Mouse (Mus musculus): ENCODE measurements around the gene Cel. TPM values are rescaled to one million over a fixed set of nuclear protein-coding genes. Genes with fewer than 3 reads are reported as not detected.

The Cel gene
- polyA plus RNA-seq, 1 experiment from 2014 or later, result 0.07 TPM

DNA sequence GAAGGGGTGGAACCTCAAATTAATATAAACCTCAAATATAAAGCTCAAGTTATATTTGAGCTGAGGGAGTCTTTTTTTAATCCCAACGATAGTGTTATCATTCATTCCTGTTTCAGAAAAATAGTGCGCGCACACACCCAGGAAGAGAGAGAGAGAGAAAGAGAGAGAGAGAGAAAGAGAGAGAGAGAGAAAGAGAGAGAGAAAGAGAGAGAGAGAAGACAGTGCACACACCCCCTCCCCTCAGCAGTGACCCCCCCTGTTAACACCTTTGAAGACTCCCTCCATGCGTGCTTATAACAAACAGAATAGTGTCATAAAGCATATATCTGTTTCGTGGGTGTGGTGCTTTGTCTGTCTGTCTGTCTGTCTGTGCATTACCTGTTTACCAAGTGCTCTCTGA, 40.3 kb upstream of the Cel start:
- WGBS, result 91% methylated on average over 5 of the region's 5 CpGs
- no peak for ATAC-seq (ENCODE audit: low FRiP score)

DNA sequence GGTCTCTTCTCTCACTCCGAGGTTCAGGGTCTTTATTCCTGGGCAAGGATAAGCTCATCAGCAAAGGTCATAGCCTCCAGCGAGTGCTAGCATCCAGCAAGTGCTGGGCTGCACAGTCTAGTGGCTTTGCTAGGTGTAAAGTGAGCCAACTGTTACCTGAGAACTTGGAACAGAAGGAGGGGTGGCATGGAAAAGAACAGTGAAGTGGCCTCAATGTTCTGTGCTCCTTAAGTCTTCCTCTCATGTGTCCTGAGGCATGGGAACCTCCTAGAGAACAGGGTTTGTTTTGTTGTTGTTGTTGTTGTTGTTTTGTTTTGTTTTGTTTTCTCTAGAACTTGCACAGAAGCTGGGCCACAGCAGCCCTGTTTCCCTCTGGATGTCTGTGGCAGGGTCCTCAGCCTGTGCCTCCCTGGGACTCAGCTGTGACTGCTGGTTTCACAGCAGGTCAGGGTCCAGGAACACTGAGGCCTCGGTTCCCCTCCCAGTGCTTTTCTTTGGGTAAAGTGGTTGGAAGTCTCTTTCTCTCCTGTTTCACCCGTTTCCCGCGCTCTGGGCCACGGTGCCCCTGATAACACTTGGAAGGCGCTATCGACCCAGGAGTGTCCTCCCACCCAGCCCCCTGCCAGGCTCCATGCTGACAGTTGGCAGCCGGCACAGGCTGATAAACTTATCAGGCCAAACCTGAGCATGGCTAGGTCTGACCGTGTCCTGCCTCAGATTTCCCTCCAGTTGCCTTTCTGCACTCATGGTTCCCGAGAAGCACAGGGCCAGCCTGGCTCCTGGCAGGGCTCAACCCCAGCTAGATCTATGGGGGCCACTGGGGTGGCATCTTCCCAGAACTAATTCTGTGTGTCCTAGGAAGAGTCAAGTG, 38.8 kb upstream of the Cel start:
- H3K27ac ChIP-seq (ENCODE audit: low read depth, low read length), result no peak overlapping the region

More for the DNA sequence above, 40.3 kb upstream of the Cel start:
- Histone ChIP-seq H3K9ac (ENCODE audit: low read length) (no peak overlapping the region), H3K36me3 (ENCODE audit: control insufficient read depth, insufficient read depth, low read length) (no peaks in the 10 kb centered on the region), H3K9me3 (ENCODE audit: control insufficient read depth, low read length) (no peaks in the 10 kb centered on the region), H3K4me2 (no peak overlapping the region), H3K4me3 (ENCODE audit: low read depth, low read length) (no peak overlapping the region), H3K4me1 (ENCODE audit: control insufficient read depth, insufficient read depth, low read length) (no peaks in the 10 kb centered on the region; the same call in 1 of the 2 replicates), H3K27me3 (ENCODE audit: control insufficient read depth, insufficient read depth, low read length) (no peaks in the 10 kb centered on the region), H3K27ac (ENCODE audit: low read depth, low read length) (no peak overlapping the region)
- DNase-seq (ENCODE audit: low spot score, missing footprints), result no peak

DNA sequence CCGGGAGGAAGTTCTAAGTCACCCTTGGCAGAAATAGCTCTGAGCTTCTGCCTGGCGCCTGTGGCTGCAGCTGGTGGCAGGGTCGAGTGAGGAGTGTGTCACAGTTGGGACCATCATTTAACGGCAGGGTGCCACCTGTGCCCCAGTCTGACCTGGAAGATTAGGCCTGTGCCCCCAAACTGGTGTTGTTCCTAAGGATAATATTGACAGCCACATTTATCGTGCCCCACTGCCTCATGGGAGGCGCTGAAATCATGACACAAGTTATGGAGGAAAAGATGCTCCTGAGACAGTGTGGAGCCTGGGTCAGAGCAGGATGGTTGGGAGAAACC, 36.3 kb upstream of the Cel start:
- Histone ChIP-seq H3K27ac (ENCODE audit: low read depth, low read length) (no peak overlapping the region), H3K9ac (ENCODE audit: low read length) (no peak overlapping the region), H3K4me3 (ENCODE audit: low read depth, low read length) (no peak overlapping the region), H3K4me1 (ENCODE audit: control insufficient read depth, insufficient read depth, low read length) (no peaks in the 10 kb centered on the region; the same call in 1 of the 2 replicates), H3K36me3 (ENCODE audit: control insufficient read depth, insufficient read depth, low read length) (no peaks in the 10 kb centered on the region), H3K27me3 (ENCODE audit: control insufficient read depth, insufficient read depth, low read length) (no peaks in the 10 kb centered on the region), H3K9me3 (ENCODE audit: control insufficient read depth, low read length) (no peaks in the 10 kb centered on the region), H3K4me2 (no peak overlapping the region)
- WGBS, result 77% methylated on average over 6 of the region's 6 CpGs
- DNase-seq (ENCODE audit: low spot score, missing footprints) (no peak), ATAC-seq (ENCODE audit: low FRiP score) (no peak)

More for the DNA sequence above, 38.8 kb upstream of the Cel start:
- H3K9ac ChIP-seq (ENCODE audit: low read length), result no peak overlapping the region
- DNase-seq (ENCODE audit: low spot score, missing footprints) (no peak), ATAC-seq (ENCODE audit: low FRiP score) (no peak)
- H3K4me1 ChIP-seq (ENCODE audit: control insufficient read depth, insufficient read depth, low read length), result no peaks in the 10 kb centered on the region; the same call in 1 of the 2 replicates
- H3K27me3 ChIP-seq (ENCODE audit: control insufficient read depth, insufficient read depth, low read length), result no peaks in the 10 kb centered on the region
- H3K4me2 ChIP-seq, result no peak overlapping the region
- H3K9me3 ChIP-seq (ENCODE audit: control insufficient read depth, low read length), result no peaks in the 10 kb centered on the region
- H3K4me3 ChIP-seq (ENCODE audit: low read depth, low read length), result no peak overlapping the region
- WGBS, result 63% methylated on average over 12 of the region's 12 CpGs
- H3K36me3 ChIP-seq (ENCODE audit: control insufficient read depth, insufficient read depth, low read length), result no peaks in the 10 kb centered on the region

DNA sequence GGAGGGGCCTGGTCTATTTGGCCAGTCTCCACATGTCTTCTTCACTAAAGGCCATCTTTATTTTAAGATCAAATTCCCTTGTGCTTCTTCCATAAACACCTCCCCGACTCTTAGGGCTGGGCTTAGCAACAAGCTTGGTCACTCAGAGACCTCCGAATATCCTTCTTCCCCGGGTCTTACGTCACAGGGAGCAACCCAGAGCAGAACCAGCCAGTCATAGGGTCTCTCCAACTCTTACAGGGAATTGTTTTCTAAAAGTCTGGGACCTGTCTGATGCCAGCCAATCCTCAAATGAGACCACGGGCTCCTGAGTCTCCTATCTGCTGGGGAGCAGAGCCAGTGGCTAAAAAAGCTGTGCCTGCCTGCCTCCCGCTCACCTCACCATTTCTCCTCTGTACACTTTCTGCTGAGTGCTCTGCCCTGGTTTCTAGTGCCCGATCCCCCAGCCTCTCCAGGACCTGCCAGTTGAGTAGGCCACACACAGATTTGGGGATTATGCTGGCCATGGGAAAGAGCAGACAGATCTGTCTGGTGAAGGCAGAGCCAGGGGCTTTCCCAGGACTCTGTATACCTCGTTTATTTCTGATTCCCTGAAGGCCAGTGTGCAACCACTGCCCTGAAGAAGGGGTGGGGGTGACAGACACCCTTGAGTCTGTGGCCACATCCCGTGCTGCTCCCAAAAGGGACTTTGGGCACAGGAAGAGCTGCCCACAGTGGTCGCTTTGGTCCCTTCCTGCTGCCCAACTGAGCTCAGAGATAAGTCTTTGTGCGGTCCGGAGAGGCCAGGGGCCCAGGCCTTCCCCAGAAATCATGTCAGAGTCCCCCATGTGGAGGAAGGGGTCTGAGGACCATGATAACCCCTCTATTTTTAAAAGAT, 35.7 kb upstream of the Cel start:
- Histone ChIP-seq H3K36me3 (ENCODE audit: control insufficient read depth, insufficient read depth, low read length) (no peaks in the 10 kb centered on the region), H3K27me3 (ENCODE audit: control insufficient read depth, insufficient read depth, low read length) (no peaks in the 10 kb centered on the region), H3K27ac (ENCODE audit: low read depth, low read length) (no peak overlapping the region), H3K9ac (ENCODE audit: low read length) (no peak overlapping the region), H3K4me1 (ENCODE audit: control insufficient read depth, insufficient read depth, low read length) (no peaks in the 10 kb centered on the region; the same call in 1 of the 2 replicates), H3K4me2 (no peak overlapping the region), H3K9me3 (ENCODE audit: control insufficient read depth, low read length) (no peaks in the 10 kb centered on the region), H3K4me3 (ENCODE audit: low read depth, low read length) (no peak overlapping the region)
- DNase-seq (ENCODE audit: low spot score, missing footprints) (no peak), ATAC-seq (ENCODE audit: low FRiP score) (no peak)
- WGBS, result 68% methylated on average over 12 of the region's 12 CpGs

DNA sequence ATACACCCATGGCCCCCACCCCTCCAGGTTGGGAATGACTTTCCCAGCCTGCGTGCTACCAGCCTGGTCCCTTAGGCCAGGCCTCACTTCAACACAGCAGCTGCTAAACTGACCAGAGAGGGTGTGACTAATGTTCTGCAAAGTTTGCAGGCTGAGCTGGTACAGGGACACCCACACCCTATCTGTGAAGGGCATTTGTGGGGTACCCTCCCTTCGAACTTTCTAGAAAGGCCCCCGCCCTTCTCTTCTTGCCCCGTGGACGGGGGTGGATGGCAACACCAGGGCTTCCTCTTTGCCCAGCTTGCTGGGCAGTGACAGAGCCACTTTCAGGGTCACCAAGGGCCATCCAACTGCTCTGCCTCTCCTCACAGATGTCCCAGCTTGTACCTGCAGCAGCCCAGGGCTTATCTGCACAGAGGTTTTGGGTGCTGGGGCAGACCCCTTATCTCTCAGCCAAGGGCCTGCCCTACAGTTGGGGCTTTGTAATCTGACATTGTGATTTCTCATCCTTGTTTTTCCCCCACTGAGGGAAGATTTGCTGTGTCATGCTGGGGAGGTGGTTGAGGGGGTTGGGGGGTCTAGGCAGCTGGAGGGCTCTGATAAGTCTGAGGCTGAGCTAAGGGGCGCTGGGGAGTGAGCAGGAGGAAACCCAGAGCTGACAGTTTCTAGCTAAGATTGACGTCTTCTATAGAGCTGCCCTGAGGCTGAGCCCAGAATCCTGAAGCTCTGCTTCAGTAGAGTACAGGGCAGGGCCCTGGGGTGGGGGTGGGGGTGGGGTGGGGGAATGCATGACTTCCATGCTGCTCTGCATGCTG, 34.7 kb upstream of the Cel start:
- no peak overlapping the region for H3K27ac ChIP-seq (ENCODE audit: low read depth, low read length)
- 88% methylated on average over 7 of the region's 7 CpGs for WGBS
- ATAC-seq (ENCODE audit: low FRiP score), result 0 out of 2 replicates have a peak, but pooled peaks have one; percentile 24

DNA sequence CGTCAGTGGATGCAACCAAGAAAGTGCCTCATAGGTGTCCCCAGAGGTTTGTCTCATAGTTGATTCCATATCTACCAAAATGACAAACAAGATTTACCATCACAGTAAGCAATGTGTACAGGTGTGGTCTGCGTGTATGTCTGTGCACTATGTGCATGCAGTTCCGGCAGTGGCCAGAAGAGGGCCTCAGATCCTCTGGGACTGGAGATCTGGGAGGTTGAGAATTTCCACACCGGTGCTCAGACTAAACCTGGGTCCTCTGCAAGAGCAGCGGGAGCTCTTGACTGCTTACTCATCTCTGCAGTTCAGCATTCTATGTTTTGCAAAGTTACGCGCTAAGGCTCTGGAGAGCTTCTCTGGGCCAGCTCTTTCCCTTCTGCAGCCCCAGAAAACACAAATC, 33.8 kb upstream of the Cel start:
- 92% methylated on average over 7 of the region's 7 CpGs for WGBS
- DNase-seq (ENCODE audit: low spot score, missing footprints), result no peak
- H3K4me1 ChIP-seq (ENCODE audit: control insufficient read depth, insufficient read depth, low read length), result no peaks in the 10 kb centered on the region; the same call in 1 of the 2 replicates

More for the DNA sequence above, 34.7 kb upstream of the Cel start:
- H3K9ac ChIP-seq (ENCODE audit: low read length), result no peak overlapping the region
- H3K36me3 ChIP-seq (ENCODE audit: control insufficient read depth, insufficient read depth, low read length), result no peaks in the 10 kb centered on the region
- no peak overlapping the region for H3K4me3 ChIP-seq (ENCODE audit: low read depth, low read length)
- H3K27me3 ChIP-seq (ENCODE audit: control insufficient read depth, insufficient read depth, low read length), result no peaks in the 10 kb centered on the region
- no peaks in the 10 kb centered on the region for H3K9me3 ChIP-seq (ENCODE audit: control insufficient read depth, low read length)
- DNase-seq (ENCODE audit: low spot score, missing footprints), result no peak
- no peaks in the 10 kb centered on the region; the same call in 1 of the 2 replicates for H3K4me1 ChIP-seq (ENCODE audit: control insufficient read depth, insufficient read depth, low read length)
- H3K4me2 ChIP-seq, result no peak overlapping the region

DNA sequence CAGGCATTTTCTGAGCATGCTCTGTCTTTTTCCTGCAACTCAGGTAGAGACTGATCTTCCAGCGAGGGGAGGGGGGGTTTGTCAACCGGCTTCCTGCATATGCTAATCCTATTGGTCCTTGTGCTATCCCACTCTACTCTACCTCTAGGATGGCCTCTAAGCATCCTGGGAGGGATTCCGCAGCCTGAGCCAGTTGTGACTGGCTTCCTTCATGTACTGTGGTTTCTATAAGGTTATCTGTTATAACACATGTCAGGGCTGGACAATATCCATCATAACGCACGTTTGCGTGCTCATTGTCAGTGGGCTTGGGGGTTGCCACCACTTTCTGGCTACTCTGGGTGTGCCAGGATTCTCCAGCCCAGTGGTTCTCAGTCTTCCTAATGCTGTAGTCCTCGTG, 32.8 kb upstream of the Cel start:
- Histone ChIP-seq H3K27me3 (ENCODE audit: control insufficient read depth, insufficient read depth, low read length) (no peaks in the 10 kb centered on the region), H3K4me2 (no peak overlapping the region), H3K9me3 (ENCODE audit: control insufficient read depth, low read length) (no peaks in the 10 kb centered on the region), H3K36me3 (ENCODE audit: control insufficient read depth, insufficient read depth, low read length) (no peaks in the 10 kb centered on the region), H3K27ac (ENCODE audit: low read depth, low read length) (no peak overlapping the region), H3K9ac (ENCODE audit: low read length) (no peak overlapping the region), H3K4me3 (ENCODE audit: low read depth, low read length) (no peak overlapping the region), H3K4me1 (ENCODE audit: control insufficient read depth, insufficient read depth, low read length) (no peaks in the 10 kb centered on the region; the same call in 1 of the 2 replicates)
- WGBS, result 83% methylated on average over 7 of the region's 7 CpGs
- ATAC-seq (ENCODE audit: low FRiP score), result no peak
- DNase-seq (ENCODE audit: low spot score, missing footprints), result no peak

More for the DNA sequence above, 33.8 kb upstream of the Cel start:
- Histone ChIP-seq H3K9me3 (ENCODE audit: control insufficient read depth, low read length) (no peaks in the 10 kb centered on the region), H3K9ac (ENCODE audit: low read length) (no peak overlapping the region), H3K36me3 (ENCODE audit: control insufficient read depth, insufficient read depth, low read length) (no peaks in the 10 kb centered on the region), H3K4me2 (no peak overlapping the region), H3K27me3 (ENCODE audit: control insufficient read depth, insufficient read depth, low read length) (no peaks in the 10 kb centered on the region), H3K4me3 (ENCODE audit: low read depth, low read length) (no peak overlapping the region), H3K27ac (ENCODE audit: low read depth, low read length) (no peak overlapping the region)
- ATAC-seq (ENCODE audit: low FRiP score), result no peak

DNA sequence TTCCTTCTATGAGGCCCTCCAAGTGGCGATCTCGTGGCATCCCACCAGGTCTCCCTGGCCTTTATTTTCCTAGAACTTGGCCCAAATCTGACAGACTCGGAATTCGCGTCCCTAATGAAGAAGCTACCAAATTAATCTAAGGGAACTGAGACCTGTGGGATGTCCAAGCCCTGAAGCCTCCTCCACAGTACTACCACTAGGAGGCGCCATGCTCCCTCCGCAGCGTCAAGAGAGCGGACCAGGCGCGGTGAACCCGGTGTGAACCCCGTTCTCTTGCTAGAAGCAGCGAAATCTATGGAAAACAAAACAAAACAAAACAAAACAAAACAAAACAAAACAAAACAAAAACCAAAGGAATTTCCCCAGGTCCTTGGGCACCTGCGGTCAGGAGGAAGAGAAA, 29.6 kb upstream of the Cel start:
- Histone ChIP-seq H3K9me3 (ENCODE audit: control insufficient read depth, low read length) (no peaks in the 10 kb centered on the region), H3K9ac (ENCODE audit: low read length) (no peak overlapping the region), H3K27ac (ENCODE audit: low read depth, low read length) (no peak overlapping the region), H3K4me2 (peak overlapping the region; percentile 25; the same call in 1 of the 2 replicates), H3K27me3 (ENCODE audit: control insufficient read depth, insufficient read depth, low read length) (no peaks in the 10 kb centered on the region), H3K4me3 (ENCODE audit: low read depth, low read length) (no peak overlapping the region), H3K36me3 (ENCODE audit: control insufficient read depth, insufficient read depth, low read length) (no peaks in the 10 kb centered on the region), H3K4me1 (ENCODE audit: control insufficient read depth, insufficient read depth, low read length) (no peaks in the 10 kb centered on the region)
- DNase-seq (ENCODE audit: low spot score, missing footprints), result no peak
- ATAC-seq (ENCODE audit: low FRiP score), result no peak
- 11% methylated on average over 15 of the region's 15 CpGs for WGBS
